Mouse (Mus musculus): ENCODE data around the gene Gm28043.
"Not testable (repeated sequence)": the region's sequence is repeated elsewhere in the genome, so short reads cannot be mapped to it uniquely, and the experiment has no call there.

Gene Gm28043

DNA sequence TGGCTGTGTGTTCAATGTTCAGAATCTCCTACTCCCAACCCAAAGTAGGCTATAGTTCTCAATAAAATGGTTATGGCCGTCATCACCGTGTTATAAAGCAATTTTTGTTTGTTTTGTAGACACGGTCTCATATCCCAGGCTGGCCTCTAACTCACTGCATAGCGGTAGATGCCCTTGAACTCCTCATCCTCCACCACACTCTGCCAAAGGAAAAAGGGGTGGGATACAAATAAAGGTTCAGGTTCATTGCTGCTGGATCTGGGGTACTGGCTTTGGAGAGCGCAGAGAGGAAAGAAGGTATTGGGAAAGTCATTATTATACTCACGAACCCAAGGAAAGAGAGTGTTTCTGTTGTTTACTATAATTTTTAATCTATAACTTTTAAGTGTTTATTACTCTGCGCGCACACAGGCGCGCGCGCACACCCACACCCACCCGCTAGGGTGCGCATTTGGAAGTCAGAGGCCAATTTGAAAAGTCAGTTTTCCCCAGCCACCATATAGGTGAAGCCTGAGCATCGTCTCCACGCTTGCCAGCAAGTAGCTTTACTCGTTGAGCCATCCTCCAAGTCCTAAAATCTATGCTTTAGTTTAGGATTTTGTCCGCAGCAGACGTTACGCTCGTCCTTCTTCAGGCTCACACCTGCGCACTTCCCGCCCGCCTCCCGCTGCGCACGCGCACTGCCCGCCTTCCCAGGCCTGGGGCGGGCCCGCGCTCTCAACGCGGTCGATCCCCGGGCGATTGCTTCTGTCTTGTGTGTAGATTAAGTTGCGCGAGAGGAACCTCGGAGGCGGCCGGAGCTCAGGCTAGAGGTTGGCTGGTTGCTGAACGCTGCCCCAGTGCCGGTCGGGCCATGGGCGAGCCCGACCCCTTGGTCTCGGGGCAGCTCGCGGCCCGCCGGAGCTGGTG lies at the start of gene Gm28043, which contains the start of gene Rnf8:
Gene Gm28043 (plus strand): TSS at position 762 of the 909 bp plus-strand sequence.
Gene Rnf8 (plus strand): TSS at position 676 of the 909 bp plus-strand sequence.
- peak; percentile 91 to 93 for DNase-seq (ENCODE audit: low read depth in 2 of 2, low spot score in 2 of 2)

DNA sequence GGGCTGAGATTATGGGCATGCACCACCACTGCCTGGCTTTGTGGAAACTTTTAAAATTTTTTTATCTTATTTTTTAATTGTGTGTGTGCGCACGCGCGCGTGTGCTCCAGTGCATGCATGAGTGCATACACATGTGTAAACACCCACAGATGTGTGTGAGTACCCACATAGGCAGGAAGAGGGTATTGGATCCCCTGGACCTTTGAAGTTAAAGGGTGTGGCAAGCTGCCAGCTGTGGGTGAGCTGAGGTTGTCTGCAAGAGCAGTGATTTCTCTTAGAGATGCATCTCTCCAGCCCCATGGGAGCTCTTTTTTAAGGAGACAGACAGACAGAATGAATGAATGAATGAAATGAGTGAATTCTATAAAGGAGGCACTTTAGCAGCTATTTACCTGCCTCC lies 49.2 kb upstream of the Gm28043 start:
- DNase-seq (ENCODE audit: low read depth in 2 of 2, low spot score in 2 of 2): no peak

DNA sequence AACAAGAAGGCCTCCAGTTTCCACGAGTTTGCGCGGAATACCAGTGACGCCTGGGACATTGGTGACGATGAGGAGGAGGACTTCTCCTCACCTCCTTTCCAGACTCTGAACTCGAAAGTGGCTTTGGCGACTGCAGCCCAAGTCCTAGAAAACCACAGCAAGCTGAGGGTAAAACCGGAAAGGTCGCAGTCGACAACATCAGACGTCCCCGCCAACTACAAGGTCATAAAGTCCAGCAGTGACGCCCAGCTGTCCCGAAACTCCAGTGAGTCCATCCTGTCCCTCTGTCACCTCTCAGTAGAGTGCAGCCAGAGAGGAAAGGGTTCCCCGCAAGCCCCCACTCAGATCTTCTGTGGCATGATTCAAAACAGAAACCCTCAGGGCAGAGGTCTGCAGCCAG lies 46.2 kb upstream of the Gm28043 start:
- DNase-seq (ENCODE audit: low read depth in 2 of 2, low spot score in 2 of 2): no peak

DNA sequence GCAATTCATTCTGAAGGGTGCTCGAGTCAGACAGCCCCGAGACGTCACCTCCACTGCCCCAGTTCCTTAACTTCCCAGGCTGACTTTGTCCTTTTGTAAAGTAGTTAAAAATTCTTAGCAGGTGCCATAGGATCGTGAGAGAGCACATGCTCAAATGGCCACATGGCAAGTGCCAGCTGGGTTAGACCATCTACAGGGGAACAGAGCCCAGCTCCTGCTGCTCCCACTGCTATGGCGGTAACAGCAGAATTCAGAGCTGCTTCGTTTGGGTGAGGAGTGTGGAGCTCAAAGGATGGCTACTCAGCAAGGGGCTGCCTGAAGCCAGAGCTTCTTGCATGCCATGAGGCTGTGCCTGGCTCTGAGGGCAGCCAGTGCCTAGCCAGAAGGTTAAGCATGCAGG lies 44.8 kb upstream of the Gm28043 start:
- DNase-seq (ENCODE audit: low read depth in 2 of 2, low spot score in 2 of 2): no peak

DNA sequence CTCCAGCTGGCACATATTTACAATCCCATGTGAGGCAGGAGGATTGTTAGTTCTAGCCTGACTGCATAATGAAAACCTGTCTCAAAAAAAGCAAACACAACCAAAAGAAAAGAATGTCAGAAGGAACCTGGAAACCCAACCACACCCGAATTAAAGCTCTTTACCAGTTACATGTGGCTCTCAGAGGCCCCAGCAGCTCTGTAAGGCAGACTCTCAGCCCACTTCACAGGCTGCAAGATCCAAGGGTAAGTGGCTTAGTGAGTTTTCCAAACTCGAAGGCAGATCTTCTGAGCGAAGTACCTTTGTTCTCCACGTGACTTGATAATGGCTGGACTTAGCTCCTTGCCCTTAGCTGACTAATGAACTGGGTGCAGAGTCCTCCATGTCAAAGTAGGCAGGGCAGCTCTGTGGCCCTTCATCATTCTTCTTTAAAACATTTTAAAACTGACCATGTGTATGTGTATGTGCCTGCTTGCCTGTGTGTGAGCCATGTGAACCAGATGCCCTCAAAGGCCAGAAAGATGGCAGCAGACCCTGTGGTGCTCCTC lies 35.0 kb upstream of the Gm28043 start:
- no peak for DNase-seq (ENCODE audit: low read depth in 2 of 2, low spot score in 2 of 2)

DNA sequence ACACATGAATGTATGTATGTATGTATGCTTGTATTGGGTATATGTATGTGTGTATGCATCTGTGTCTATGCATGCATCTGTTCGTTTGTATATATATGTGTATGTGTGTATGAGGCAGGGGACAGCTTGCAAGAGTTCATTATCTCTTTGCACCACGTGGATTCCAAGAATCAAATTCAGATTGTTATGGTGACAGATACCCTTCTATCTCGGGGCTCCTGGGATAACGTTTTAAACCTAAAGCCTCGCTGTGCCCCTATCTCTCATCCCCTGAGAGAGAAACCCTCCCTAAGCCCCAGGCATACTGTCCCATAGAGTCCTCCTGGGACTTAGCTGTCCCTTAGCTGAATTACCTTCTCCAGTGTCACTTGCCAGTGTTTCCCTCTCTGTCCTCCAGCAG lies 31.1 kb upstream of the Gm28043 start:
- no peak for DNase-seq (ENCODE audit: low read depth in 2 of 2, low spot score in 2 of 2)

DNA sequence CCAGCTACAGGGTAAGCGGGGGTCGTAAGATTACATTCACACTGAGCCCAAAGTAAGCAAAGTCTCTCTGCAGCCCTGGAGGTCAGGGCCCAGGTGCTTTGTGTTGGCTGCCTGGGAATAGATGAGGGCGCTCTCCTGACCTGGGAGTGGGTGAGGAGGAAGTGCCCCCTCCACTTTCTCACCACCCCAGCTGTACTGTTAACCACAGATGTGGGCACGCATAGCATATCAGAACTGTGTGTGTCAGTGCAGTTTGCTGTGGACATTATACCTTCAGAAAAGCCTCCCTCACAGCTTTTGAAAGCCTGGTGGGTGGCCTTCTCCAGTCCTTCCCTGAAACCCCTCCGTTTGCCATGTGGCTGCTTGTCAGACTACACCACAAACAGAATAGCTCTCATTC lies 30.4 kb upstream of the Gm28043 start:
- DNase-seq (ENCODE audit: low read depth in 2 of 2, low spot score in 2 of 2): peak in 1 of 2 experiments; percentile 36

DNA sequence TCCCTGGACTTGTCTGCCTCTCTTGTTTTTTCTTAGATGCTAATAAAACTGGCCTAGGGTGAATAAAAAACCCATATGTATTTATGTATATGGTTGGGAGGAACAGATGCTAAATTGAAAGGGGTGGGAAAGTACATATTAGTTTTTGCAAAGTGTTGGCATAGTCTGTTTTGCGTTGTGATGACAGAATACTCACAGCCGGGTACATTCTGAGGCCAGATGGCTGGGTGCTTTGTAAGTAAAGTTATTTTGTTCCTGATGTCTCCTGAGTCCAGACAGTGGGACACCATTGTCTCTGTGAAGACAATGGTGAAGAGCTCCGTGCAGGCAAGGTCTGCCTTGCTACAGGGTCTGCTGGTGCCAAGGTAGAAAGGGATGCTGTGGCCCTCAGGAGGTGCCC lies 29.9 kb upstream of the Gm28043 start:
- no peak for DNase-seq (ENCODE audit: low read depth in 2 of 2, low spot score in 2 of 2)

DNA sequence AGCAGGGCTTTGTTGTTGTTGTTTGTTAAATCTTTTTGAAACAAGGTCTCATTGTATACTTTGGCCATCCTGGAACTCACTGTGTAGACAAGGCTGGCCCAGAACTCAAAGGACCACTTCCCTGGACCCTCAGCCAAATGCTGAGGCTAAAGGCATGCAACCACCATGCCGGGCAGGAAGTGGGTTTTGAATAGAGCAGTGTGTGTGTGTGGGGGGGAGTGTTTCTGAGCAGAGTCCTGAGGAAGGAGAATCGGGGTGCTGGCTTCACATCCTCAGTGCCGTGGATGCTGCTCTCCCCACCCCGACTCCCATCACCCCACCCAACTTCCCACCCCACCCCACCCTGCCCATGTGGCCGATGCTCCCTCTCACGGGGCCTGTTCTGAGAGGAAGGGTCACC lies 29.2 kb upstream of the Gm28043 start:
- DNase-seq (ENCODE audit: low read depth in 2 of 2, low spot score in 2 of 2): peak in 1 of 2 experiments; percentile 24

DNA sequence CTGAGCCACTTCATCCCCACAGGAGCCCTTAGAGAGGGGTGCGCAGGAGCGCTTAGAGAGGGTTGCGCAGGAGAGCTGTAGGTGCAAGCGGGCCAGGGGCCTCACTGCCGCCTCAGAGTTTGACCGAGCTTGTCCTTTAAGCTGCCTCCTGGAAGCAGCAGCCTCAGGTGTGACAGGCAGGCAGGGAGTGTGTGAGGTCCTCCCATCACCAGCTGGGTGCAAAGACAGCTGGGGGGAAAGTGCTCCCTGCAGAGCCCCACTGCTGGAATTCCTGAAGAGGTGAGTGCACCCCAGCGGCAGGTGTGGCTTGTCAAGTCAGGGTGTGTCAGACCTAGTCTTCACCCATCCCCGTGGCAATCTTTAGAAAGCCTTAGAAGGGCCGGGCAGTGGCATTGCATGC lies 27.8 kb upstream of the Gm28043 start:
- DNase-seq (ENCODE audit: low read depth in 2 of 2, low spot score in 2 of 2): no peak

DNA sequence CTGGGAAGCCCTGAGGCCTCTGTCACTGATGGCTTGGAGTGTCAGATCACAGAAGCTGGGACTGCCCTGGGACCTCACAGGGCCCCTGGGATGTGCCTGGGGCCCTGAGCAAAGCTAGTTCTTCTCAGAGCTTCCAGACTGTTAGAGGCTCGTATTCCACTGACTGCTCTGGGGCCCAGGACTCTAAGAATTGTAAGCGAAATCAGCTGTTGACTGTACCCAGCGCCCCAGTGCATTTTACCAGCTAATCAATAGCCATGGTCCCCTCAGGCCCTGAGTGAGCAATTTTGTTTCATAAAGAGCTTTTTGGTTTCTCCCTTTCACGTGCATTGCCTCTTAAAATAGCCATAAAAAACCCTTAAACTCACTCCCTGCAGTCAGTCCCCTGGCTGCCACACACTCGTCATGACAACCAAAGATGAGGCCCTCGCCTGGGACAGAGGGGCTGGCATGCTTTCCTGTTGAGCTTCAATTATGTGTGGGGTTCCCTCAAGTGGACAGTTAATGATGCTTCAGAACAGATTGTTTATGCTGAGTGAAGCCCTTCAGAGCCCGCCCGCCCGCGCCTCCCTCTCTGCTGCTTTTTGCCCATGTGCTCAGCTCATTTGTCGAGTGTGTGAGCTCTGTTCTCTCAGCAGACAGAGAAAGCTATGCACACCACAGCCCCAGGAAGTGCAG lies 25.3 kb upstream of the Gm28043 start:
- no peak for DNase-seq (ENCODE audit: low read depth in 2 of 2, low spot score in 2 of 2)

DNA sequence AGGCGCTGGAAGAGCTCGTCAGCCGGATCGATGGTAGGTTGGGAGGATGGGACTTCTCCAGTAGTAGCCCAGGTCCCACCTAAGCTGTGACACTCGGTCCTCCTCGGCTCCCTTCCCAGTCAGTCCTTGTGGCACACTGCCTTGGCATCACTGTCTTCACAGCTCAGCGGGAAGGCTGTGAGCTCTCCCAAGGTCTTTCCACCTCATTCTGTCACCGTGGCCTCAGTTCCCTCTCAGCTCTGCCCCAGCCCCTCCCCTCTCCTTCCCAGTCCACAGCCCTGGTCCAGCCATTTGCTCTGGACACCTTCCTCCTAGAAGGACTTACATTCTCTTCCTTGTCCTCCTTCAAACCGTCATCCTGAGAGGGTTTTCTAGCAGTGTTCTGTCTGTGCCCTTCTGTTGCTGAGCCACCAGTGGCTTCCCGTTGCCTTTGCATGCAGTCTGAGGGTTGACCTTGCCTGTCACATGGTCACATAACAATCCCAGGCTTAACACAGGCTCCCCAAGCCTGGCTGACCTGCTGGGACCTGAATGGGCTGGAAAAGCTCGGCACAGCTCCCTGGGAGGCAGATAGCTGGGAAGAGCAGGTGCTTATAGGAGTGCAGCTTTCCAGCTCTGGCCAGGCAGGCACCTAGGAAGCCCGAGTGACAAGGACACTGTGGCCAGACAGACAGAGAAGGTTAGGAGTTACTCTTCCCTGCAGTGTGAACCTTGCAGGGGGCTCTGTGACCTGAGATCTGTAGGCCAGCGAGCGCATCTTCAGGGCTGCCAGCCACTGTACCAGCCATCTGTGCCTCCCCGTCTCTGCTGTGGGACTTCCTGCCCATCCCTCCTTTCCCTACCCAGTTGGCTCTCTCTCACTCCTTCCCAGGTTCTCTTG lies 18.5 kb upstream of the Gm28043 start:
- DNase-seq (ENCODE audit: low read depth in 2 of 2, low spot score in 2 of 2): no peak

DNA sequence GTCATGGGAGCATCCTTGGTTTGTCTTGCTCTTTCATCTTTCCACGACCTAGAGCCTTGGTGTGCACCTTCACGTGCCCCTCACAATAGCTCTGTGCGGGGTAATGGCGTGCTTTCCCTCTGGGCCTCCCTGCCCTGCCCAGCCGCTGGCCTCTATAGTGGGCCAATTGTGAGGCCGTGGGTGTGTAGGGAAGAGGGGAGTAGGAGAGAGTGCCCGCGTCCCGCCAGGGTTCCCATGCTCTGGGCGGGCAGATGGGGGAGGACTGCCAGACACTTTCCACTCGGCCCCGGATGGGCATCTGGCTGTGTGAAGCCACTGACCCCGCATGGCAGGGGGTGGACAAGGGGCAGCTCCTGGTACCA lies 17.9 kb upstream of the Gm28043 start:
- no peak for DNase-seq (ENCODE audit: low read depth in 2 of 2, low spot score in 2 of 2)

DNA sequence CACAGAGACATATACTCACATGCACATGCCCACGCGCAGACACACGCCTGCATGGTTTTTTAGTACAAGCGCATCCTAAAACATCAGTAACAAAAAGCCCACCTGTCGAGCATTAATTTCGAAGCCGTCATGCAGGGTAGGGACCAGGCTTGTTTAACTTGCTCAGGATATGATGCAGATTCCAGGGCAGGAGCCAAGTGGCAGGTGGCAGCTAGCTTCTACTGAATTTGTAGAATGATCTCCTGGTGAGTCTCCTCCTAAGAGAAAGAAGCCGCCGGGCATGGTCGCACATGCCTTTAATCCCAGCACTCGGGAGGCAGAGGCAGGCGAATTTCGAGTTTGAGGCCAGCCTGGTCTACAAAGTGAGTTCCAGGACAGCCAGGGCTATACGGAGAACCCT lies 15.6 kb upstream of the Gm28043 start:
- no peak for DNase-seq (ENCODE audit: low read depth in 2 of 2, low spot score in 2 of 2)

DNA sequence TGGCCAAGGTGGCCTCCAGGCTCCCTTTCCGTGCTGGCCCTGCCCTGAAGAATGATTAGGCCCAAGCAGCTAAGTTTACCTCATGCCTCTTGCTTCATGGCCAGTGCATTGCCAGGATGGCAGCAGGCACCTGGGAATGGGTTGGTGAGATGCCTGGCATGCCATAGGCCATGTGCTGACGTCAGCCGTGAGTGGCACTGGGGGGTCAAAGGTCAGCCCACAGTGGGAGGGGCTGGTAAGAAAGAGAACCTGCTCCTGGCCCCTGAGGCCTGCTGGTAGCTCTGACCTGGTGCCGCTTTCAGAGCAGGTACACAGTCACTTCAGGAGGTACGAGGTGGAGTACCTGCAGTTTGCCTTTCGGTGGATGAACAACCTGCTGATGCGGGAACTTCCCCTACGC lies 15.1 kb upstream of the Gm28043 start:
- no peak for DNase-seq (ENCODE audit: low read depth in 2 of 2, low spot score in 2 of 2)

DNA sequence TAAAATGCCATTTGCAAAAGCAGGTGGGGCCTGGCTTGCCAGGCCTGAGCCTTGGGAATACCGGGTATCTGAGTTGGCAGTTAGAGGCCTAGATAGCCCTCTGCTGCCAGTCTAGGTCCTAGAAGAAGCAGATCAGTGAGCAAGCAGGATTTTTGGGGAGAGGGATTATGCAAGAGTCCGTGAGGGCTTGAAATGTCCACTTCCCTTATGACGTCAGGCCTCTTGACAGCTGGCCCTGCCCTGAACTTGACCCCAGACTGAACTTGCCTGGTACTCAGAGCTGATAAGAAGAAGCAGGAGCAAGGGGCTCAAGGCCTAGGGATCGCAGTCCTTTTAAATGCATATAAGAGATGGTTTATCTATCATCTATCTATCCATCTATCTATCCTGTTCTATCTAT lies 13.3 kb upstream of the Gm28043 start:
- DNase-seq (ENCODE audit: low read depth in 2 of 2, low spot score in 2 of 2): no peak

DNA sequence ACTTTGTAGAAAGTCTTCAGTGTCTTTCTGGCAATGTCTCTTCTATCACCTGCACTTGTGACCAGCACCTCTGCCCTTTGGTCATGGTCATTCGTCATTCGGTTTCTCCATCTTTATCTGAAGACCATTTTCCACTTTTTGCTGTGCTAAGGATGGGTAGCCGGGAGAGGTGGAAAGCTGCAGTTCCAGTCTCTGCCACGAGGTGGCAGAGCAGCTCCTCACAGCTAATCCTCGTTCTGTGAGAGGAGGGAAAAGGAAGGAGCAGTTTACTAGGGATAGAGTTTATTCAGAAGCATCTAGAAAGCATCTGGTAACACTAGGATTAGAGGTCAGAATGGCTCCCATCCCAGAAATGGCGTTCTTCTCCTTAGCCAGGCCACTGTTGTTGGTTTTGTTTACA lies 11.4 kb upstream of the Gm28043 start:
- peak; percentile 46 to 56 for DNase-seq (ENCODE audit: low read depth in 2 of 2, low spot score in 2 of 2)

DNA sequence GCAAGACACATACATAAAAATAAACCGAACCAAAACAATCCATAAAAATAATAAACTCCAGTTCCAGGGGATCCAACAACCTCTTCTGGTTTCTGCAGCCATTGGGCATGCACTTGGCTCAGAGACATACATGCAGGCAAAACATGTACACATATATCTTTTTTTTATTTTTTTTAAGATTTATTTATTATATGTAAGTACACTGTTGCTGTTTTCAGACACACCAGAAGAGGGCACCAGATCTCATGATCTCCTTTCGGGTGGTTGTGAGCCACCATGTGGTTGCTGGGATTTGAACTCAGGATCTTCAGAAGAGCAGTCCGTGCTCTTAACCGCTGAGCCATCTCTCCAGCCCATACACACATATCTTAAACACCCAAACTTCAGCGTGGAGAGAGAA lies 1.2 kb upstream of the Gm28043 start:
- DNase-seq (ENCODE audit: low read depth in 2 of 2, low spot score in 2 of 2): not testable (repeated sequence)

DNA sequence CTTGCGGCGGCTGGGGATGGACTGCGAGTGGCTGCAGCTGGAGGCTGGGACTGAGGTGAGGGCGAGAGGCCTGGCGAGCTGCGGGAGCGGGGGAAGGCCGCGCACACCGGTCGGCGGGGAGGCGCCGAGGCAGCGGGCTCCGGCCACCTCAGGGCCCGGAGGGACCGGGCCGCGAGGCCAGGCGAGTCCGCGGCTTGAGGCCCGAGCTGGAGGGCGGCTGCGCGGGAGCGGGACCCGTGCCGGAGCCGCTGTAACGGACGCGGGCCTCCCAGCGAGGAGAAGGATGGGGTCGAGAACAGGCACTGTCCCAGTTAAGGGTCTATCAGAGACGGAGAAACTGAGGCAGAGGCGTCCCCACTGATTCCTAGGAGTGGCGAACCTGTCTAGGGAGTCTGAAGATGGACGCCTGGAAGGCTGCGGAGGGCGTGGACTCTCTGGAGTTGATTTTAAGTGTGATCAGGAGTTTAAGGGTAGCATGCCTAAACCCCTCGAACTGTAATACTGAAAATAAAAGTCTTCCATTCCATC lies 412 bp downstream of the Gm28043 start:
- no peak for DNase-seq (ENCODE audit: low read depth in 2 of 2, low spot score in 2 of 2)

DNA sequence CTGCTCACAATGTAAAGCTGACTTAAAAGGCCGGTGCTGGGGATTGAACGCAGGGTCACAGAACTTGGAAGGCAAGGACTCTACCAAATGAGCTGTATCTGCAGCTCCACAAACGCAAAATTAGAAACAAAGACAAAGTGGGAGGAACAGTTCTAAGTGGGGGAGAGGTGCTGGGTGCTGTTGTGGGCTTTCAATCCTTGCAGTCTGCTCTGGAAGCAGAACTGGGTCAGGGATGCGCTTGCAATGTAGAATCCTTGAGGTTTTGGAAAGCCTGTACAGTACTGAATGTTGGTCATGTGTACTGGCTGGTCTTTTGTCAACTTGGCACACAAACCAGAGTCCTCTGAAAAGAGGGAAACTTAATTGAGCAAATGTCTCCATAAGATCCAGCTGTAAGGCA lies 940 bp downstream of the Gm28043 start:
- no peak for DNase-seq (ENCODE audit: low read depth in 2 of 2, low spot score in 2 of 2)

DNA sequence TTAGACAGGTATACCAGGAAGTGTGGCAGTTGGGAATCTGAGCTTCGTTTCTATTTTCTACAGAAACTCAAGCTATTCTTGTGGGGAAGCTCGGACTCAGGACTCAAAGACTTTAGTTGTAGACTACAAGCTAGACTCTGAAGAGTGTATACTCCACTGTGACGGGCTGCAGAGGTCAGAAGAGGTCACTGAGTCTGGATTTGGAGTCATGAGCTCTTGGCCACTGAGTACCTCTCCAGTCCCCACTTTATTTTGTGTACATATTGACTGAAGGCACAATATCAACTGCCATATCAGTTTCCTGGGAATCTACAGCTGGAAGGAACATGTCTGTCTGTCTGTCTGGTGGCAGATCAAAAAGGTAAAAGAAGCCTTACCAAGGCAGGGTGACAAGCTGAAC lies 4.6 kb downstream of the Gm28043 start:
- no peak for DNase-seq (ENCODE audit: low read depth in 2 of 2, low spot score in 2 of 2)
